11 mouse cellular contexts compared by ENCODE assay signal in genomic region chr12:29952102-29952501, GRCm38 (mm10). TPM values are rescaled to one million over a fixed set of nuclear protein-coding genes. Genes with fewer than 3 reads are reported as not detected.
DNase-seq lines count a peak whose midpoint lies in the region; ATAC-seq lines count a peak whose summit lies in the region.
"Had no signal": no experiment of that assay in that cellular context is flagged by ENCODE, and none has a peak within 500 bp of the region (broad histone marks: within the 10 kb centered on the region; RNA-seq: fewer than 3 reads in every experiment).

No protein-coding gene starts in this region.

- no peak overlapping the region for H3K4me2 ChIP-seq in neural tube, embryonic 13.5 days
- no peak overlapping the region for H3K4me2 ChIP-seq in heart, embryonic 12.5 days
- no peak overlapping the region for H3K4me2 ChIP-seq in stomach, embryonic 16.5 days (ENCODE audit: low read depth, low read length)
- H3K4me2 ChIP-seq: hindbrain, embryonic 14.5 days had no signal

- 0 out of 2 replicates have a peak, but pooled peaks have one; percentile 6 for ATAC-seq in neural tube, embryonic 13.5 days (ENCODE audit: low read depth)
- ATAC-seq in heart, embryonic 12.5 days (ENCODE audit: insufficient number of reproducible peaks, low FRiP score) = no peak
- ATAC-seq in stomach, embryonic 16.5 days (ENCODE audit: insufficient read depth, low FRiP score) = peak; percentile 55

- no peak overlapping the region for H3K9ac ChIP-seq in neural tube, embryonic 13.5 days
- no peak overlapping the region for H3K9ac ChIP-seq in heart, embryonic 12.5 days
- H3K9ac ChIP-seq in stomach, embryonic 16.5 days (ENCODE audit: low read length) = no peak overlapping the region
- H3K9ac ChIP-seq: hindbrain, embryonic 14.5 days had no signal

- peaks cover 4% of the 10 kb centered on the region; the same call in 1 of the 2 replicates for H3K36me3 ChIP-seq in neural tube, embryonic 13.5 days
- H3K36me3 ChIP-seq in heart, embryonic 12.5 days = no peaks in the 10 kb centered on the region
- H3K36me3 ChIP-seq in stomach, embryonic 16.5 days (ENCODE audit: control insufficient read depth, insufficient read depth, low read length) = no peaks in the 10 kb centered on the region

- H3K27ac ChIP-seq in neural tube, embryonic 13.5 days (replicated peaks) = no peak overlapping the region; the same call in 1 of the 2 replicates
- H3K27ac ChIP-seq in heart, embryonic 12.5 days (ENCODE audit: poor library complexity, severe bottlenecking) = peak overlapping the region; percentile 59
- H3K27ac ChIP-seq in stomach, embryonic 16.5 days (ENCODE audit: low read length) = peak overlapping the region; percentile 42
- H3K27ac ChIP-seq: hindbrain, embryonic 14.5 days had no signal

- H3K9me3 ChIP-seq in neural tube, embryonic 13.5 days = no peaks in the 10 kb centered on the region
- no peaks in the 10 kb centered on the region for H3K9me3 ChIP-seq in heart, embryonic 12.5 days (replicated peaks)
- H3K9me3 ChIP-seq in stomach, embryonic 16.5 days (replicated peaks; ENCODE audit: control insufficient read depth, low read length) = no peaks in the 10 kb centered on the region

- WGBS in neural tube, embryonic 13.5 days = 69% methylated on average over 6 of the region's 6 CpGs
- WGBS in heart, embryonic 12.5 days = 64% methylated on average over 6 of the region's 6 CpGs
- 39% methylated on average over 6 of the region's 6 CpGs for WGBS in stomach, embryonic 16.5 days

- DNase-seq in neural tube, embryonic 10.5 days (ENCODE audit: extremely low spot score, low spot score) = no peak
- DNase-seq in kidney, postnatal 14 days = peak; percentile 88
- DNase-seq in frontal cortex, postnatal 14 days (ENCODE audit: low spot score in 2 of 2) = no peak
- DNase-seq in layer of hippocampus, adult 8-10 months (ENCODE audit: low spot score in 2 of 2) = no peak
- no peak for DNase-seq in left cerebral cortex, adult 9 months (ENCODE audit: low spot score in 2 of 2)
- DNase-seq: cerebellum, postnatal 25 days had no signal

- H3K27me3 ChIP-seq in neural tube, embryonic 13.5 days = no peaks in the 10 kb centered on the region
- H3K27me3 ChIP-seq in heart, embryonic 12.5 days (replicated peaks) = no peaks in the 10 kb centered on the region
- no peaks in the 10 kb centered on the region for H3K27me3 ChIP-seq in stomach, embryonic 16.5 days (ENCODE audit: control insufficient read depth, insufficient read depth, low read length)

- H3K4me3 ChIP-seq in neural tube, embryonic 13.5 days = no peak overlapping the region
- H3K4me3 ChIP-seq in heart, embryonic 12.5 days = no peak overlapping the region
- H3K4me3 ChIP-seq in stomach, embryonic 16.5 days (replicated peaks; ENCODE audit: low read length) = no peak overlapping the region

- peaks cover 57% of the 10 kb centered on the region for H3K4me1 ChIP-seq in neural tube, embryonic 13.5 days (replicated peaks)
- peaks cover 73% of the 10 kb centered on the region for H3K4me1 ChIP-seq in heart, embryonic 12.5 days (replicated peaks)
- H3K4me1 ChIP-seq in stomach, embryonic 16.5 days (ENCODE audit: control insufficient read depth, insufficient read depth, low read length) = peaks cover 34% of the 10 kb centered on the region

RNA-seq across cellular contexts. Expression of gene Pxdn, which starts 14.7 kb away (rescaled TPM):
- 48.8 and 58.5 TPM in 2 replicates for polyA plus RNA-seq in neural tube, embryonic 13.5 days (2015; fragmentation: Nextera tagmentation; extraction: Ambion mirVana)
- polyA plus RNA-seq in heart, embryonic 12.5 days (2016; fragmentation: Nextera tagmentation; extraction: Ambion mirVana) = 125 and 131 TPM in 2 replicates
- 93.0 and 99.3 TPM in 2 replicates for polyA plus RNA-seq in stomach, embryonic 16.5 days (2015; fragmentation: Nextera tagmentation; extraction: Ambion mirVana)
- total RNA-seq in layer of hippocampus, adult 8-10 months (2022) = 10 to 100 TPM; 65.3 to 84.7 (median 75.5) TPM
- total RNA-seq: megakaryocyte-erythroid progenitor cell, adult 5-6 weeks had no signal
